ENCODE assay signal across 8 mouse cellular contexts in the genomic region with DNA sequence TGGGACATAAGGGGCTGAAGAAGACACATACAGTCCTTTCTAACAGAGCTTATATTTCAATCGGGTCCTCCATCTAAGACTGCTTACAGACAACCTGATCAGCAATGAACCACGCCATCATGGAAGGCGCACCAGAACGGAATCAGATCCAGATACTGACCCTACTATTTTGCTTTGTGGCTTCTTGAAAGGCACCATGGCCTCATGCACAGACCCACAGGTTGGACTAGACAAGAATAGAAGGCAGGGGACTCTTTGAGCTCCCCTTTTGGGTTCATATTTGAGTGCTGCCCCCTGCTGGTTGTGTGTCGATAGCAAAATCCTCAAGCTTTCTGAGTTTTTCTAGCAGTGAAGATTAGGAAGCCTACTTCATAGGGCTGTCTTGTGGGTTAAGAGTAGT.
DNase-seq lines count a peak whose midpoint lies in the region; ATAC-seq and TF ChIP-seq lines count a peak whose summit lies in the region.

No protein-coding gene starts in this region.

- peak overlapping the region; percentile 78 for H3K9ac ChIP-seq in heart, embryonic 13.5 days
- H3K9ac ChIP-seq in liver, embryonic 13.5 days, result 0 out of 2 replicates have a peak overlapping the region, but pooled peaks have one; percentile 47
- H3K9ac ChIP-seq in neural tube, embryonic 11.5 days (ENCODE audit: low read length), result no peak overlapping the region; the same call in 1 of the 2 replicates
- H3K9ac ChIP-seq in stomach, embryonic 15.5 days, result no peak overlapping the region

- peak overlapping the region; percentile 92 for H3K27ac ChIP-seq in heart, embryonic 13.5 days (replicated peaks)
- H3K27ac ChIP-seq in liver, embryonic 13.5 days, result no peak overlapping the region
- H3K27ac ChIP-seq in neural tube, embryonic 11.5 days (ENCODE audit: low read depth, low read length), result no peak overlapping the region
- no peak overlapping the region for H3K27ac ChIP-seq in stomach, embryonic 15.5 days

- H3K9me3 ChIP-seq in E14TG2a.4 (ENCODE audit: low read length), result no peaks in the 10 kb centered on the region
- no peaks in the 10 kb centered on the region for H3K9me3 ChIP-seq in heart, embryonic 13.5 days
- no peaks in the 10 kb centered on the region for H3K9me3 ChIP-seq in liver, embryonic 13.5 days (replicated peaks)
- no peaks in the 10 kb centered on the region for H3K9me3 ChIP-seq in neural tube, embryonic 11.5 days (ENCODE audit: control insufficient read depth, low read length)
- no peaks in the 10 kb centered on the region for H3K9me3 ChIP-seq in stomach, embryonic 15.5 days

- H3K4me2 ChIP-seq in heart, embryonic 13.5 days, result peak overlapping the region; percentile 70
- H3K4me2 ChIP-seq in liver, embryonic 13.5 days, result peak overlapping the region; percentile 67
- H3K4me2 ChIP-seq in neural tube, embryonic 11.5 days (ENCODE audit: low read depth), result peak overlapping the region; percentile 56
- peak overlapping the region; percentile 71 for H3K4me2 ChIP-seq in stomach, embryonic 15.5 days

- peaks cover 24% of the 10 kb centered on the region for H3K27me3 ChIP-seq in E14TG2a.4 (ENCODE audit: insufficient read depth, low read length)
- no peaks in the 10 kb centered on the region for H3K27me3 ChIP-seq in heart, embryonic 13.5 days (replicated peaks)
- no peaks in the 10 kb centered on the region for H3K27me3 ChIP-seq in liver, embryonic 13.5 days
- no peaks in the 10 kb centered on the region for H3K27me3 ChIP-seq in neural tube, embryonic 11.5 days (ENCODE audit: control insufficient read depth, insufficient read depth, low read length)
- no peaks in the 10 kb centered on the region for H3K27me3 ChIP-seq in stomach, embryonic 15.5 days (replicated peaks)

- no peak for ATAC-seq in heart, embryonic 13.5 days (ENCODE audit: extremely low read depth, insufficient number of reproducible peaks, low FRiP score, low TSS enrichment)
- ATAC-seq in liver, embryonic 13.5 days (ENCODE audit: low read depth), result peak; percentile 15; the same call in 1 of the 2 replicates
- peak; percentile 57 for ATAC-seq in neural tube, embryonic 11.5 days (ENCODE audit: insufficient read depth, low FRiP score, low TSS enrichment)
- ATAC-seq in stomach, embryonic 15.5 days (ENCODE audit: insufficient read depth, low FRiP score, low read depth), result 0 out of 2 replicates have a peak, but pooled peaks have one; percentile 14

- no peaks in the 10 kb centered on the region for H3K36me3 ChIP-seq in E14TG2a.4 (ENCODE audit: insufficient read depth, low read length)
- H3K36me3 ChIP-seq in heart, embryonic 13.5 days, result peaks cover 37% of the 10 kb centered on the region
- no peaks in the 10 kb centered on the region for H3K36me3 ChIP-seq in liver, embryonic 13.5 days
- H3K36me3 ChIP-seq in neural tube, embryonic 11.5 days (ENCODE audit: control insufficient read depth, insufficient read depth, low read length), result no peaks in the 10 kb centered on the region
- H3K36me3 ChIP-seq in stomach, embryonic 15.5 days, result no peaks in the 10 kb centered on the region

- DNase-seq in c-Kit-positive CD71-negative TER-119-negative erythroid progenitor cells, embryonic 14.5 days (ENCODE audit: low read depth), result peak; percentile 80
- peak; percentile 22 for DNase-seq in fibroblast of lung, adult 2 months (ENCODE audit: low read depth)
- DNase-seq in kidney, postnatal 10 days, result peak; percentile 88
- DNase-seq in liver, embryonic 13.5 days, result peak; percentile 65
- DNase-seq in neural tube, embryonic 11.5 days (ENCODE audit: low spot score), result peak; percentile 78

- WGBS in heart, embryonic 13.5 days, result 31% methylated on average over 5 of the region's 5 CpGs
- WGBS in liver, embryonic 13.5 days (ENCODE audit: insufficient replicate concordance), result 15% methylated on average over 5 of the region's 5 CpGs
- 38% methylated on average over 5 of the region's 5 CpGs for WGBS in neural tube, embryonic 11.5 days
- 33% methylated on average over 5 of the region's 5 CpGs for WGBS in stomach, embryonic 15.5 days

- H3K4me1 ChIP-seq in E14TG2a.4 (replicated peaks; ENCODE audit: low read depth, low read length), result peaks cover 15% of the 10 kb centered on the region
- peaks cover 73% of the 10 kb centered on the region for H3K4me1 ChIP-seq in heart, embryonic 13.5 days
- peaks cover 21% of the 10 kb centered on the region for H3K4me1 ChIP-seq in liver, embryonic 13.5 days (replicated peaks)
- H3K4me1 ChIP-seq in neural tube, embryonic 11.5 days (ENCODE audit: control insufficient read depth, insufficient read depth, low read length), result peaks cover 3% of the 10 kb centered on the region; the same call in 1 of the 2 replicates
- peaks cover 6% of the 10 kb centered on the region for H3K4me1 ChIP-seq in stomach, embryonic 15.5 days

- TF ChIP-seq CTCF in E14TG2a.4 (conservative IDR thresholded peaks at IDR 0.05; ENCODE audit: low read length), result peak; percentile 70

- peak overlapping the region; percentile 81 for H3K4me3 ChIP-seq in E14TG2a.4 (replicated peaks; ENCODE audit: low read length)
- peak overlapping the region; percentile 35 for H3K4me3 ChIP-seq in heart, embryonic 13.5 days
- peak overlapping the region; percentile 32 for H3K4me3 ChIP-seq in liver, embryonic 13.5 days (replicated peaks)
- H3K4me3 ChIP-seq in neural tube, embryonic 11.5 days (ENCODE audit: low read depth, low read length), result no peak overlapping the region
- peak overlapping the region; percentile 35 for H3K4me3 ChIP-seq in stomach, embryonic 15.5 days (replicated peaks)

Comparison
In these comparisons a context has a peak if more than half of its experiments do, and no peak if none do; other contexts are left out.
1. DNase-seq: peak in every context shown above with its lines; median percentile 88 in kidney, postnatal 10 days; 80 in c-Kit-positive CD71-negative TER-119-negative erythroid progenitor cells, embryonic 14.5 days; 78 in neural tube, embryonic 11.5 days; 65 in liver, embryonic 13.5 days; 22 in fibroblast of lung, adult 2 months.
2. H3K9ac ChIP-seq: peak in heart, embryonic 13.5 days (single experiment) and liver, embryonic 13.5 days (single experiment); none in neural tube, embryonic 11.5 days (single experiment) and stomach, embryonic 15.5 days (single experiment).
3. Peak in every context shown above with its lines, with median percentiles within 50 percentile points of each other: H3K4me2 ChIP-seq.